Mouse (Mus musculus) 3134 (cell line): ENCODE results near the gene Kcnk13.
A peak's percentile ranks its signal among the peaks of the same experiment; 100 is the strongest.

Source experiments
- DNase-seq: peaks from one replicate; pipeline ENCODE4 v3.0.0-alpha.2; 2011; ENCODE audit warnings: low spot score; ENCODE audit not compliant: insufficient read length; ENCODE audit errors: extremely low read depth

The Kcnk13 gene

DNA sequence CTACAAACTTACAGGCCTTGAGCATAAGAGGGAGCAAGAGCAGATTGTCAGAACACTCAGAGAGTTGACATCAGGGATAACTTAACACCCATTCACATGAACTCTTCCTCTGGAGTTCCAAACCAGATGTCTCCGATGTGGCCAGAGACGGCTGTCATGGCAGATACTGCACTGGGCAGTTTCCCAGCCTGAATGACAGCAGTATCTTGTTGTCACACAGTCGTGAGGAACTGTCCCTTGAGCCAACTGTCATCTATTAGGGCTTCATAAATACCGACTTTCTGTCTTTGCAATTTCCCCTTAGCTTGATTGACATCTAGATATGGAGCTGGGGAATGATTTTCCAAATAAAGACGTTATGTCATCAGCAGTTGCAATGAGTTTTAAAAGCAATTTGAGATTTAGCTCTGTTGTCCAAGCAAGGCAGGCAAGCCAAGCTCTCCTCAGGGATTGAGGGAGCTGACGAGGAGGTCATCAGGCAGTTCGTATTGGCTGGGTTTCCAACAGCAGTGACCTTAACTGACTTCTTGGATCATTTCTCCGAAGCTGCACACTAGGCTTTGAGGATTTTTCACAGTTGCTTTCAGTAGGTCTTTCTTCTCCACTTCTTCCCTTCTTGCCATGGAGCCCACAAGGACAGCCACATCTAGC is 115.5 kb downstream of the Kcnk13 start:
- no peak for DNase-seq

DNA sequence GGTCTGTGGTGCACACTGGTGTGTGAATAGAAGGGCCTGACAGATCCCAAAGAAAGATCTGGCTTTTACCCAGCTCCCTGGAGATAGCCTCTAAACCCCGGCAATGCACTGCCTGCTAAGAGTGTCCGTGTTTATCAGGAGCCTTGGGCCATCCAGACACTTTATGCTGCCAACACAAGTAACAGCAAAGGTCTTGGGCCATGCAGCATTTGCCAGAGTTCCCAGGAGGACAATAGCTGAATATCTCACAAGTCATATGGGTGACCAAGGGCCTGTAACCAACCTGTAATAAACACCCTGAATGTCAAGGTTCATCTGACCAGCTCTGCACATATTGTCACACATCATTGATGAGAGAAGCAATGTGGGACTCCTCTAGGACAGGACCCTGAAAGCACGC is 123.7 kb downstream of the Kcnk13 start:
- DNase-seq, result no peak

DNA sequence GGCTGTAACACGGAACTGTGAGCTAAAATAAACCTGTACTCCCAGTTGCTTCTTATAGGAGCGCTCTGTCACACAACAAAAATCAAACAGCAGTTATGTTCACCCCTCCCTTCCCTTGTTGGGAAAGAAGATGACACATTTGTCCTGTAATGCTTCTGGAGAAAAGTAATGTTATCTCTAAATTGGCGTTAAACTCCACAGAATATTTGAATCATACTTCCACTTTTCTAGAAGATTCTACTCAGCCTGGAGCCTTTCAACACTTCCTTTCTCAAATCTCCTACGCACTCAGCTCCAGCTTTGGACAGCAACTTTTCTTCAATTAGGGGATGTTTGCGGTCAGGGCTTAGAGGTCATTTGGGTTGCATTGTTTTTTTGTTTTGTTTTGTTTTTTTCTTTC is 125.0 kb downstream of the Kcnk13 start:
- DNase-seq, result no peak

DNA sequence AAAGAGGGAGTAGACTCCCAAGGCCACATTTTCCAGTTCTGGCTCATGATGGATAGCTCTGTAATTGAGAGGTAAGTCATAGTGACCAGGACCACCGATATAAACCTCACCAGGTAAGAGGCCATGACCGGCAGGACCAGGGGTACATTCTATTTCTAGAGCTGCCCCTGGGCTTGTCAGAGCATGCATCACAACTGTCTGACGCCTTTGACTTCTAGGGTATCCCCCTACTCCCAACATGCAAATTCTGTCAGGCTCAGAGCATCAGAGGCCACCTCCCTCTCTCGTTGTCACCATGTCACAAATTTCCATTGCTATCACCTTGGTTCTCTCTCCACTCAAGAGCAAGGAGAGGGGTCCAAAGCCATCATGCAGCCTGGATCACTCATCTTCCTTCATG is 126.5 kb downstream of the Kcnk13 start:
- DNase-seq, result no peak

DNA sequence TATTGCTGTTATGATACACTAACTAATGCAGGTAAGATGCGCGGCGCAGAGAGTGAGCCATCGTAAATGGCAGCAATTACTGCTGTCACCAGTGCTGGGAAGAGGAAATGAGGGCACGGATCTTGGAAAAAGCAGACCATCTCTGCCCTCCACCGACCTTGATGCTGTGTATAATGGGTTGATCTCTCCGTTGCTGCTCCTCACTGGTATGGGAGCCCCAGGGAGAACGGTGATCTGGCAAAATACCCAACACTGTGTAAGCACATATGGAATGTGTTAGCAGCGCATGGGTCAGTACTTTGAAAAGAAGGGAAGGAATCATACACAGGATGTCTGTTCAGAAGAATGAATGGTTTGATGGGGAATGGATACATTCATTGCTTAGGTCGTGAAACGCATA is 128.7 kb downstream of the Kcnk13 start:
- no peak for DNase-seq

DNA sequence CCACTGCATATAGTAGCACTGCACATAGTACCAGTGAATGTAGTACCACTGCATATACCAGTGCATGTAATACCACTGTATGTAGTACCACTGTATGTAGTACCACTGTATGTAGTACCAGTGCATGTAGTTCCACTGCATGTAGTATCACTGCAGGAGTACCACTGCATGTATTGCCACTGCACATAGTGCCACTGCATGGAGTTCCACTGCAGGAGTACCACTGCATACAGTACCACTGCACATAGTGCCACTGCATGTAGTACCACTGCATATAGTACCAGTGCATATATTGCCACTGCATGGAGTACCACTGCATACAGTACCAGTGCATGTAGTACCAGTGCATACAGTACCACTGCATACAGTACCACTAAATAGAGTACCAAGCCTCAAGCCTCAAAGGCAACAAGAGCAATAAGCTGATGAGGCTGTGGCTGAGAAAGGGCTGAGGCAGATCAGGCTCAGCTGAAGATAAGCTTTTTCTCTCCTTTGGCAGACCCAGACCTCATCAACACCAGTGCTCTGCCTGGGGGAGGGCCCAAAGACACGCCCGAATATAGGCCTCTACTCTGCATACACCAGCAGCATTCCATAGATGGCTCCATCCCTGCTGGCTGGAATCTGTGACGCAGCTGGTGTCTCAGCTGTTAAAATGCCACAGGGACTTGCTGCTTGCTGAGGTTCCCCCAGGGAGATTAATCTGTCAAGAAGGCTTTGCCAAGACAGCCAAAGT is 135.8 kb downstream of the Kcnk13 start:
- no peak for DNase-seq

DNA sequence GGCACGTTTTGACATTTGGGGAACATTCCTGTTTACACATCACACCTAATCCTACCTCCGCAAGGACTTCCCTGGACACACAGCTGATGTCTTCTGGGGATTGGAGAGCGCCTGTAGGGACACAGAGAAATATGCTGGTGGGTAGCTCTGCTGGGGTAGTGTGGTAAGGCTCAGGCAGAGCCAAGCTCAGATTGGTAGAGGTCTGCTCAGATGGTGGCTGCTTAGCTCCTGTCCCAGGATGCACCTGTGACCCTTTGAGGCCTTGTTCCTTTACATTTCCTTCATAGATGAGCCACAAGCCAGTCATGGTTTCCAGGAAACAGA is 136.4 kb downstream of the Kcnk13 start:
- no peak for DNase-seq

DNA sequence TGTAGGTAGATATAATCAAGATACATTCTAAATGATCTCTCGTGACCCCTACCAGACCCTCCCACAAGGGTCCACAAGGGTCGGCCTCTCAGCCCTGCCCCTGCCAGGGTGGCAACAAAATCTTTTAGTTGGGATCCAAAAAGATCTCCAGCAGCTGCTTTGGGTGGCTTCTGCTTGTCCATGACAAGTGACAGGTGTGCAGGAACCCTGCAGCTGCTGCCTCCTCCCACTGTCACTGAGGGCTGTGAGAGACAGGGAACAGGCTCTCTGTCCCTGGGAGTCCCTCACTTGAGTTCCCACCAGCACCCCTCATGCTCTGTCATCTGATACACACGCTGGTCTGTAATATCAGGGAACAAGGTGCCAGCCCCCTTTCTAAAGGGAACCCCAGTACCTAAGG is 137.4 kb downstream of the Kcnk13 start:
- no peak for DNase-seq

DNA sequence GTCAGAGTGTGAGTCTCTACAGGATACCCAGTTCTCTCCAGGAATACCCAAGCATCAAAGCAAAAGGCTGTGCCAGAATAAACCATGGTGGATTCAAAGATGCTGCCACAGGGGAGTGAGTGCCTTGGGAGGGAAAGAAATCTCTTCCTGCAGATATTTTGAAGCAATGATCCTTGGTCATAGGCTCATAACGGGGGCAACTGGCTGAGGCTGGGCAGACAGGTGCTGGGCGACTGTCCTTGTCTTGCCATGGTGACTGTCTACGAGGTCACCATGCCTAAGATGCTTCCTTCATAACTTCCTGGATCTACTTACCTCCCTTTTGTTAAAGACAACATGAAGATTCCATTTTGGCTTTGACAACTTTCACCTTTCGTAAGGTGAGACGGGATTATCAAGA is 140.2 kb downstream of the Kcnk13 start:
- no peak for DNase-seq

DNA sequence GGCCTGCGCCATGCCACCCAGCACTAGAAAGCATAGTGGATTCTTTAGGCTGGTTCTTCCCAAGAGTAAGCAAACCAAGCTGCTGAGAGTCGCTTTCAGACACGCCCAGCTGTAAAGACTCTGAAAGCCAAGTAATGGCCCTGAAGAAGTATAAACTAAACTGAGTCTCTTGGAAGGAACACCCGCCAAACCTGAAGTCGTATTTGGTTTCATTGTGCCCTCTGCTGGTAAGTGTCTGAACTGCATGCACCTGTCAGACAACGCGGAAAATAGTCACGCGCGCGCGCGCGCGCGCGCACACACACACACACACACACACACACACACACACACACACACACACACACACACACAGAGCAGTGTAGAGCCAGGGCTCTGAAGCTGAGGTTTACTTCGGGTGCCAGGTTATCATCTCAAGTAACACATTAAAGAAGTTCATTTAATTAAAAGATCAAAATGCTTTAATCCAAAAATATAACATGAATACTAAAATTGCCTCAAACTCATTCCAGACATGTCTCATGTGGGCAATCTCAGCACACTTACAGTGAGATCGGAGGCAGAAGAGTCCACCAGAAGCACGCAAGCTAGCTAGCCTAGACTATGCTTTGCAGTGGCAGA is 142.1 kb downstream of the Kcnk13 start:
- peak; percentile 73 for DNase-seq

DNA sequence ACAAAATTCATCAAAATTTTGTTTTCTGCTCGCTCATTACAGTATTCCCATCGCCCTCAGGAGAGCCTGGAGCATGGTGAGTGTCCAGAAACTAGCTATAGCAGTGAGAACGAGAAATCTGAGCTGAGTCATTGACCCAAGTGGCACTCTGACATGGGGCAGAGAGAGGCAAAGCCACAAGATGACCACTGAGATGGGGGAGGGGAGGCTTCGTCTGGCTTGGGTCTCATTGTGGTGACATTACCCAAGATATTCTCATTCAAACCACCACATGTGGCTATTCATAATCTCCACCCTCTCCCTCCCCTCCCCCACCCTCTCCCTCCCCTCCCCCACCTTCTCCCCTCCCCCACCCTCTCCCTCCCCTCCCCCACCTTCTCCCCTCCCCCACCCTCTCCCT is 143.1 kb downstream of the Kcnk13 start:
- DNase-seq, result peak; percentile 38

DNA sequence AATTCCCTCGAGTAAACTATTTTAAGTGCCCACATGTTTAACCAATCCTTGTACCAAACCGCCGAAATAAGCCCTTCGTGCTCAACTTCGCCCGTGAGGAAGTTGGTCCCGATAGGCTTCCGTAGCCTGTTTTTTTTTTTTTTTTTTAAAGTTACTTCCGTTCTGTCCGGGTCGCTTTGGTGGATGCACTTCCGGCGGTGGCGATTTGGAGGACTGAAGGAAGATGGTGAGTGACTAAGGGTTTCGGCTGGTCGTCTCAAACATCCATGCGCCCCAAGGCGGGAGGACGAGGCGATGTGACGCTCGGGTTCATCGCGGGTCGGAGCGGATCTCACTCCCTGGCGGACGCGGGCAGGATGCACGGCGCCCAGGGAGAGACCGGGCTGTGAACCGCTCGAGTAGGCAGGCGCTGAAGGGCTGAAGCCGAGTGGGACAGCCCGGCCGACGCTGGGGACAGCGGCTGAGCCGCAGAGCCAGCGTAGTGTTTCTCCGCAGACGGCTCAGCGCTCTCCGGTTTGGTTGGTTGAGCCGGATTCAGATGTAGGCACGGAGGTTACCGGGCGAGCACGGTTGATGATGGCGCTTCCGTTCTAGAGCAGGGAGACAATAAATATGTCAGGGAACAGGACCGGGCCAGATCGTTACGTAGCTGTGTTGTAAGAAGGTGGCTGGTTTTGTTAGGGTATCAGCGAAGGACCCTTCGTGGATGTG is 145.8 kb downstream of the Kcnk13 start, which contains the start of gene Psmc1:
Gene Psmc1, plus strand, starts transcription at position 169 of the 711 bp plus-strand sequence.
- DNase-seq, result peak; percentile 85
